ENCODE assay signal across 9 mouse cellular contexts in the genomic region with DNA sequence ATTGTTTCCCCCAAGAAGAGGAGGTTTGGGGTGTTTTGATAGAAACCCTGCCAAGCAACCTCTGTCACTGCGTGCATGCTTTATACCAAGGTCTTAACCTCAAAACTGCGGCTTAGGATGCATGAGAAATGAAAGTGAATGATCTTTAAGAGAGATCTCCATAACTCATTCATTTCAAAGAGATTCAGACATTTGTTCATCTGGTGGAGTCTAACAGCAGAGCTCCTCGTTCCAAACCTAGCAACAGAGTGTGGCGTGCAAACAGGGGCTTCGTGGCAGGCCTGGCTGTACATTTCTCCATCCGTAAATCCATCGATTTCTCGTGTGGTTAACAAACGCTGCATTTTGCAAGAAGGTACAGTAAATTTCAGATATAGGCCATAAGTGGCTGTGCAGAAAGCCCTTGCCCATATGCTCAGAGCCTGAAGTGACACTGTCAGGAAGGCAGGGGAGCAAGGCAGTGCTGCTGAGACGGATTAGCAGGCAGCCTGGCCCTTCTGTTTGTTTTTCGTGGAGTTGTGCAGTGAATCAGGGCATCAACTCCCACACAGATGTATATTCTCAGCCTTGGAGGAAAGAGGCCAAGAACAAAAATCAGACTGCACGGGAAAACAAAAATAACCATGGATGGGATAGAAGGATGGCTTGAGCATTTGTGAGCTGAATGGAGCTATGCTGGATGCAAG.
A peak's percentile ranks its signal among the peaks of the same experiment; 100 is the strongest.
DNase-seq lines count a peak whose midpoint lies in the region; ATAC-seq lines count a peak whose summit lies in the region.
"Had no signal": no experiment of that assay in that cellular context is flagged by ENCODE, and none has a peak within 500 bp of the region (broad histone marks: within the 10 kb centered on the region; RNA-seq: fewer than 3 reads in every experiment).

No protein-coding gene starts in this region.

- no peaks in the 10 kb centered on the region for H3K9me3 ChIP-seq in forebrain, embryonic 13.5 days (replicated peaks)
- no peaks in the 10 kb centered on the region for H3K9me3 ChIP-seq in forebrain, embryonic 10.5 days

- H3K9ac ChIP-seq in forebrain, embryonic 13.5 days, result no peak overlapping the region
- H3K9ac ChIP-seq: liver, embryonic 14.5 days had no signal

- H3K36me3 ChIP-seq in forebrain, embryonic 13.5 days (ENCODE audit: poor library complexity, severe bottlenecking), result no peaks in the 10 kb centered on the region
- no peaks in the 10 kb centered on the region for H3K36me3 ChIP-seq in forebrain, embryonic 10.5 days (replicated peaks)

- H3K4me1 ChIP-seq in forebrain, embryonic 13.5 days, result no peaks in the 10 kb centered on the region
- no peaks in the 10 kb centered on the region for H3K4me1 ChIP-seq in forebrain, embryonic 10.5 days

- DNase-seq in forebrain, embryonic 10.5 days (ENCODE audit: extremely low spot score, low spot score), result no peak
- DNase-seq in brain, adult 2 months (ENCODE audit: low read depth, low spot score), result peak; percentile 95
- peak; percentile 27 to 36 for DNase-seq in frontal cortex, postnatal 14 days (ENCODE audit: low spot score in 2 of 2)
- peak; percentile 15 for DNase-seq in mesoderm, embryonic 11.5 days (ENCODE audit: low read depth, low spot score)
- no peak for DNase-seq in ovary, postnatal 36 days (ENCODE audit: low spot score)
- DNase-seq in thymus, postnatal 36 days, result no peak
- DNase-seq in heart, postnatal 36 days, result no peak

- H3K27ac ChIP-seq in forebrain, embryonic 13.5 days, result peak overlapping the region; percentile 15; the same call in 1 of the 2 replicates
- H3K27ac ChIP-seq in forebrain, embryonic 10.5 days, result no peak overlapping the region
- H3K27ac ChIP-seq: liver, embryonic 14.5 days had no signal

- intact Hi-C loops in heart, postnatal 36 days (cut with DNase I), result no loop called here

- H3K27me3 ChIP-seq in forebrain, embryonic 13.5 days, result no peaks in the 10 kb centered on the region
- no peaks in the 10 kb centered on the region for H3K27me3 ChIP-seq in forebrain, embryonic 10.5 days (ENCODE audit: poor library complexity, severe bottlenecking)

- no peak overlapping the region for H3K4me2 ChIP-seq in forebrain, embryonic 13.5 days

- peak; percentile 51; the same call in 1 of the 2 replicates for ATAC-seq in forebrain, embryonic 13.5 days

- WGBS in forebrain, embryonic 13.5 days, result 74% methylated on average over 12 of the region's 12 CpGs
- 78% methylated on average over 12 of the region's 12 CpGs for WGBS in forebrain, embryonic 10.5 days

- no peak overlapping the region for H3K4me3 ChIP-seq in forebrain, embryonic 13.5 days
- no peak overlapping the region for H3K4me3 ChIP-seq in forebrain, embryonic 10.5 days

Comparison
In these comparisons a context has a peak if more than half of its experiments do, and no peak if none do; other contexts are left out.
1. DNase-seq: peak in brain, adult 2 months (single experiment), frontal cortex, postnatal 14 days (2 of 2) and mesoderm, embryonic 11.5 days (single experiment); none in forebrain, embryonic 10.5 days (single experiment), ovary, postnatal 36 days (single experiment), thymus, postnatal 36 days (0 of 2) and heart, postnatal 36 days (0 of 2).